Mouse (Mus musculus): ENCODE results near the gene Adamts15.

Gene Adamts15

GRCm38 (mm10) chr9:30895618-30896017, 26.6 kb downstream of the Adamts15 start:
- no peak for ATAC-seq (ENCODE audit: insufficient number of reproducible peaks, low FRiP score, low TSS enrichment)

GRCm38 (mm10) chr9:30886276-30886675, 36.0 kb downstream of the Adamts15 start:
- no peak for ATAC-seq (ENCODE audit: insufficient number of reproducible peaks, low FRiP score, low TSS enrichment)

GRCm38 (mm10) chr9:30880553-30880952, 41.7 kb downstream of the Adamts15 start:
- ATAC-seq (ENCODE audit: insufficient number of reproducible peaks, low FRiP score, low TSS enrichment) = no peak

GRCm38 (mm10) chr9:30879947-30880273, 42.3 kb downstream of the Adamts15 start:
- no peak for ATAC-seq (ENCODE audit: insufficient number of reproducible peaks, low FRiP score, low TSS enrichment)

GRCm38 (mm10) chr9:30879248-30879946, 42.9 kb downstream of the Adamts15 start:
- no peak for ATAC-seq (ENCODE audit: insufficient number of reproducible peaks, low FRiP score, low TSS enrichment)

- no peak for ATAC-seq (ENCODE audit: insufficient number of reproducible peaks, low FRiP score, low TSS enrichment)
Measured at GRCm38 (mm10) chr9:30876552-30876951, 45.7 kb downstream of the Adamts15 start.

GRCm38 (mm10) chr9:30855837-30856236, 66.4 kb downstream of the Adamts15 start:
- no peak for ATAC-seq (ENCODE audit: insufficient number of reproducible peaks, low FRiP score, low TSS enrichment)

GRCm38 (mm10) chr9:30851841-30852240, 70.4 kb downstream of the Adamts15 start:
- no peak for ATAC-seq (ENCODE audit: insufficient number of reproducible peaks, low FRiP score, low TSS enrichment)

GRCm38 (mm10) chr9:30849951-30850350, 72.3 kb downstream of the Adamts15 start:
- no peak for ATAC-seq (ENCODE audit: insufficient number of reproducible peaks, low FRiP score, low TSS enrichment)

- ATAC-seq (ENCODE audit: insufficient number of reproducible peaks, low FRiP score, low TSS enrichment) = no peak
Measured at GRCm38 (mm10) chr9:30849444-30849843, 72.8 kb downstream of the Adamts15 start.

Data from cerebellum, adult (tissue).